Mouse (Mus musculus): Measurements from ENCODE around the gene Tomm7. TPM values are rescaled to one million over a fixed set of nuclear protein-coding genes. Genes with fewer than 3 reads are reported as not detected.
A peak's percentile ranks its signal among the peaks of the same experiment; 100 is the strongest.

Tomm7 gene
- total and polyA plus RNA-seq, 2 experiments from 2014 or later, result 10.1 to 92.2 TPM

- H3K9ac ChIP-seq (replicated peaks; ENCODE audit: low read length), result no peak overlapping the region
- H3K27ac ChIP-seq, result no peak overlapping the region
- H3K4me2 ChIP-seq (ENCODE audit: low read depth, low read length), result peak overlapping the region; percentile 31; the same call in 1 of the 2 replicates
- TF ChIP-seq CTCF (IDR thresholded peaks at IDR 0.05; ENCODE audit: low read depth), result no peak
- WGBS, result 40% methylated on average over 58 of the region's 58 CpGs
- peak; percentile 49 for DNase-seq (ENCODE audit: low spot score)
- H3K4me1 ChIP-seq (ENCODE audit: insufficient read depth, low read length), result no peaks in the 10 kb centered on the region
- no peaks in the 10 kb centered on the region for H3K9me3 ChIP-seq (ENCODE audit: low read length)
- H3K27me3 ChIP-seq (ENCODE audit: insufficient read depth, low read length), result no peaks in the 10 kb centered on the region; the same call in 1 of the 2 replicates
- no peaks in the 10 kb centered on the region for H3K36me3 ChIP-seq (ENCODE audit: insufficient read depth, low read length)
- peak overlapping the region; percentile 8; the same call in 1 of the 2 replicates for H3K4me3 ChIP-seq (ENCODE audit: low read length)
- ATAC-seq, result no peak; the same call in 1 of the 2 replicates
Measured at GRCm38 (mm10) chr5:23830897-23831752, 12.8 kb downstream of the Tomm7 start.

- ATAC-seq, result peak; percentile 69; the same call in 1 of the 2 replicates
Measured at GRCm38 (mm10) chr5:23826321-23827004, 17.5 kb downstream of the Tomm7 start.

GRCm38 (mm10) chr5:23824171-23824733 lies 19.7 kb downstream of the Tomm7 start:
- Histone ChIP-seq H3K27ac (no peak overlapping the region), H3K4me3 (ENCODE audit: low read length) (no peak overlapping the region), H3K4me2 (ENCODE audit: low read depth, low read length) (no peak overlapping the region), H3K9me3 (ENCODE audit: low read length) (no peaks in the 10 kb centered on the region), H3K9ac (replicated peaks; ENCODE audit: low read length) (no peak overlapping the region), H3K27me3 (ENCODE audit: insufficient read depth, low read length) (no peaks in the 10 kb centered on the region), H3K36me3 (ENCODE audit: insufficient read depth, low read length) (0 out of 2 replicates have a peak, but pooled peaks cover 9% of the 10 kb centered on the region), H3K4me1 (ENCODE audit: insufficient read depth, low read length) (no peaks in the 10 kb centered on the region)
- no peak for ATAC-seq
- TF ChIP-seq CTCF (IDR thresholded peaks at IDR 0.05; ENCODE audit: low read depth), result no peak
- no peak for DNase-seq (ENCODE audit: low spot score)
- 82% methylated on average over 8 of the region's 8 CpGs for WGBS

More at GRCm38 (mm10) chr5:23826321-23827004, 17.5 kb downstream of the Tomm7 start:
- 39% methylated on average over 11 of the region's 11 CpGs for WGBS
- H3K27me3 ChIP-seq (ENCODE audit: insufficient read depth, low read length), result no peaks in the 10 kb centered on the region
- peak; percentile 77 for TF ChIP-seq CTCF (IDR thresholded peaks at IDR 0.05; ENCODE audit: low read depth)
- no peak overlapping the region for H3K4me3 ChIP-seq (ENCODE audit: low read length)
- H3K27ac ChIP-seq, result no peak overlapping the region
- H3K9ac ChIP-seq (replicated peaks; ENCODE audit: low read length), result no peak overlapping the region
- peak; percentile 69 for DNase-seq (ENCODE audit: low spot score)
- H3K4me1 ChIP-seq (ENCODE audit: insufficient read depth, low read length), result no peaks in the 10 kb centered on the region
- H3K9me3 ChIP-seq (ENCODE audit: low read length), result no peaks in the 10 kb centered on the region
- no peaks in the 10 kb centered on the region for H3K36me3 ChIP-seq (ENCODE audit: insufficient read depth, low read length)
- H3K4me2 ChIP-seq (ENCODE audit: low read depth, low read length), result no peak overlapping the region

GRCm38 (mm10) chr5:23822306-23822705 lies 21.7 kb downstream of the Tomm7 start:
- ATAC-seq (no peak), DNase-seq (ENCODE audit: low spot score) (no peak)
- Histone ChIP-seq H3K4me3 (ENCODE audit: low read length) (no peak overlapping the region), H3K9ac (replicated peaks; ENCODE audit: low read length) (no peak overlapping the region), H3K27me3 (ENCODE audit: insufficient read depth, low read length) (no peaks in the 10 kb centered on the region), H3K9me3 (ENCODE audit: low read length) (no peaks in the 10 kb centered on the region), H3K4me1 (ENCODE audit: insufficient read depth, low read length) (no peaks in the 10 kb centered on the region), H3K27ac (no peak overlapping the region), H3K36me3 (ENCODE audit: insufficient read depth, low read length) (peaks cover 17% of the 10 kb centered on the region; the same call in 1 of the 2 replicates), H3K4me2 (ENCODE audit: low read depth, low read length) (no peak overlapping the region)
- 61% methylated on average over 11 of the region's 11 CpGs for WGBS
- TF ChIP-seq CTCF (IDR thresholded peaks at IDR 0.05; ENCODE audit: low read depth), result no peak

- DNase-seq (ENCODE audit: low spot score), result no peak
Measured at GRCm38 (mm10) chr5:23816681-23817080, 27.3 kb downstream of the Tomm7 start.

GRCm38 (mm10) chr5:23814841-23815240 lies 29.1 kb downstream of the Tomm7 start:
- Histone ChIP-seq H3K9me3 (ENCODE audit: low read length) (no peaks in the 10 kb centered on the region), H3K4me2 (ENCODE audit: low read depth, low read length) (no peak overlapping the region), H3K36me3 (ENCODE audit: insufficient read depth, low read length) (peaks cover 51% of the 10 kb centered on the region), H3K27me3 (ENCODE audit: insufficient read depth, low read length) (no peaks in the 10 kb centered on the region), H3K9ac (replicated peaks; ENCODE audit: low read length) (no peak overlapping the region), H3K4me1 (ENCODE audit: insufficient read depth, low read length) (no peaks in the 10 kb centered on the region), H3K4me3 (ENCODE audit: low read length) (no peak overlapping the region), H3K27ac (no peak overlapping the region)
- ATAC-seq (no peak), DNase-seq (ENCODE audit: low spot score) (no peak)
- TF ChIP-seq CTCF (IDR thresholded peaks at IDR 0.05; ENCODE audit: low read depth), result no peak
- WGBS, result 64% methylated on average over 5 of the region's 5 CpGs

More at GRCm38 (mm10) chr5:23816681-23817080, 27.3 kb downstream of the Tomm7 start:
- H3K27me3 ChIP-seq (ENCODE audit: insufficient read depth, low read length), result no peaks in the 10 kb centered on the region
- peaks cover 45% of the 10 kb centered on the region; the same call in 1 of the 2 replicates for H3K36me3 ChIP-seq (ENCODE audit: insufficient read depth, low read length)
- no peaks in the 10 kb centered on the region for H3K4me1 ChIP-seq (ENCODE audit: insufficient read depth, low read length)
- no peaks in the 10 kb centered on the region for H3K9me3 ChIP-seq (ENCODE audit: low read length)
- no peak overlapping the region for H3K4me3 ChIP-seq (ENCODE audit: low read length)
- H3K9ac ChIP-seq (replicated peaks; ENCODE audit: low read length), result no peak overlapping the region
- ATAC-seq, result no peak
- TF ChIP-seq CTCF (IDR thresholded peaks at IDR 0.05; ENCODE audit: low read depth), result no peak
- H3K4me2 ChIP-seq (ENCODE audit: low read depth, low read length), result no peak overlapping the region
- H3K27ac ChIP-seq, result no peak overlapping the region
- WGBS, result 90% methylated on average over 15 of the region's 15 CpGs

Data from hindbrain, postnatal 0 days (tissue).